Mouse (Mus musculus): Measurements from ENCODE around the gene Ift74. TPM values are rescaled to one million over a fixed set of nuclear protein-coding genes. Genes with fewer than 3 reads are reported as not detected.

Gene Ift74
- polyA plus RNA-seq, 1 experiment: 36.1 TPM

- no peak for TF ChIP-seq CTCF (IDR thresholded peaks at IDR 0.05; ENCODE audit: borderline replicate concordance, insufficient read depth, low read length)
- TF ChIP-seq POLR2A (IDR thresholded peaks at IDR 0.05; ENCODE audit: low read depth, low read length): no peak
Measured at GRCm38 (mm10) chr4:94691078-94691477, 76.8 kb downstream of the Ift74 start.

GRCm38 (mm10) chr4:94692175-94692574, 77.9 kb downstream of the Ift74 start:
- Histone ChIP-seq H3K4me1 (ENCODE audit: control insufficient read depth, insufficient read depth, low read length) (no peaks in the 10 kb centered on the region), H3K27ac (ENCODE audit: insufficient read depth, low read length) (no peak overlapping the region), H3K4me3 (ENCODE audit: insufficient read depth, low read length) (no peak overlapping the region)
- TF ChIP-seq POLR2A (IDR thresholded peaks at IDR 0.05; ENCODE audit: low read depth, low read length) (no peak), CTCF (IDR thresholded peaks at IDR 0.05; ENCODE audit: borderline replicate concordance, insufficient read depth, low read length) (no peak)

More at GRCm38 (mm10) chr4:94691078-94691477, 76.8 kb downstream of the Ift74 start:
- Histone ChIP-seq H3K4me3 (ENCODE audit: insufficient read depth, low read length) (no peak overlapping the region), H3K27ac (ENCODE audit: insufficient read depth, low read length) (no peak overlapping the region), H3K4me1 (ENCODE audit: control insufficient read depth, insufficient read depth, low read length) (no peaks in the 10 kb centered on the region)

GRCm38 (mm10) chr4:94696368-94696767, 82.1 kb downstream of the Ift74 start:
- Histone ChIP-seq H3K4me3 (ENCODE audit: insufficient read depth, low read length) (no peak overlapping the region), H3K27ac (ENCODE audit: insufficient read depth, low read length) (no peak overlapping the region), H3K4me1 (ENCODE audit: control insufficient read depth, insufficient read depth, low read length) (no peaks in the 10 kb centered on the region)
- TF ChIP-seq CTCF (IDR thresholded peaks at IDR 0.05; ENCODE audit: borderline replicate concordance, insufficient read depth, low read length) (no peak), POLR2A (IDR thresholded peaks at IDR 0.05; ENCODE audit: low read depth, low read length) (no peak)

GRCm38 (mm10) chr4:94711002-94711401, 96.7 kb downstream of the Ift74 start:
- no peak overlapping the region for H3K27ac ChIP-seq (ENCODE audit: insufficient read depth, low read length)
- H3K4me1 ChIP-seq (ENCODE audit: control insufficient read depth, insufficient read depth, low read length): no peaks in the 10 kb centered on the region
- no peak overlapping the region for H3K4me3 ChIP-seq (ENCODE audit: insufficient read depth, low read length)
- TF ChIP-seq CTCF (IDR thresholded peaks at IDR 0.05; ENCODE audit: borderline replicate concordance, insufficient read depth, low read length): no peak
- TF ChIP-seq POLR2A (IDR thresholded peaks at IDR 0.05; ENCODE audit: low read depth, low read length): no peak

- no peaks in the 10 kb centered on the region for H3K4me1 ChIP-seq (ENCODE audit: control insufficient read depth, insufficient read depth, low read length)
- H3K27ac ChIP-seq (ENCODE audit: insufficient read depth, low read length): no peak overlapping the region
- H3K4me3 ChIP-seq (ENCODE audit: insufficient read depth, low read length): no peak overlapping the region
- no peak for TF ChIP-seq CTCF (IDR thresholded peaks at IDR 0.05; ENCODE audit: borderline replicate concordance, insufficient read depth, low read length)
- TF ChIP-seq POLR2A (IDR thresholded peaks at IDR 0.05; ENCODE audit: low read depth, low read length): no peak
Measured at GRCm38 (mm10) chr4:94711426-94711825, 97.1 kb downstream of the Ift74 start.

GRCm38 (mm10) chr4:94713741-94714140, 99.5 kb downstream of the Ift74 start:
- Histone ChIP-seq H3K27ac (ENCODE audit: insufficient read depth, low read length) (no peak overlapping the region), H3K4me1 (ENCODE audit: control insufficient read depth, insufficient read depth, low read length) (no peaks in the 10 kb centered on the region), H3K4me3 (ENCODE audit: insufficient read depth, low read length) (no peak overlapping the region)
- TF ChIP-seq CTCF (IDR thresholded peaks at IDR 0.05; ENCODE audit: borderline replicate concordance, insufficient read depth, low read length): no peak
- TF ChIP-seq POLR2A (IDR thresholded peaks at IDR 0.05; ENCODE audit: low read depth, low read length): no peak

GRCm38 (mm10) chr4:94715166-94715565, 100.9 kb downstream of the Ift74 start:
- Histone ChIP-seq H3K4me3 (ENCODE audit: insufficient read depth, low read length) (no peak overlapping the region), H3K4me1 (ENCODE audit: control insufficient read depth, insufficient read depth, low read length) (no peaks in the 10 kb centered on the region), H3K27ac (ENCODE audit: insufficient read depth, low read length) (peak overlapping the region; percentile 31; the same call in 1 of the 2 replicates)
- TF ChIP-seq POLR2A (IDR thresholded peaks at IDR 0.05; ENCODE audit: low read depth, low read length) (no peak), CTCF (IDR thresholded peaks at IDR 0.05; ENCODE audit: borderline replicate concordance, insufficient read depth, low read length) (no peak)

GRCm38 (mm10) chr4:94725799-94726198, 111.5 kb downstream of the Ift74 start:
- no peak overlapping the region for H3K27ac ChIP-seq (ENCODE audit: insufficient read depth, low read length)
- H3K4me1 ChIP-seq (ENCODE audit: control insufficient read depth, insufficient read depth, low read length): no peaks in the 10 kb centered on the region
- TF ChIP-seq CTCF (IDR thresholded peaks at IDR 0.05; ENCODE audit: borderline replicate concordance, insufficient read depth, low read length): no peak
- no peak overlapping the region for H3K4me3 ChIP-seq (ENCODE audit: insufficient read depth, low read length)

GRCm38 (mm10) chr4:94732721-94733120, 118.4 kb downstream of the Ift74 start:
- TF ChIP-seq POLR2A (IDR thresholded peaks at IDR 0.05; ENCODE audit: low read depth, low read length) (no peak), CTCF (IDR thresholded peaks at IDR 0.05; ENCODE audit: borderline replicate concordance, insufficient read depth, low read length) (no peak)
- no peak overlapping the region for H3K27ac ChIP-seq (ENCODE audit: insufficient read depth, low read length)
- H3K4me3 ChIP-seq (ENCODE audit: insufficient read depth, low read length): no peak overlapping the region
- H3K4me1 ChIP-seq (ENCODE audit: control insufficient read depth, insufficient read depth, low read length): no peaks in the 10 kb centered on the region

- Histone ChIP-seq H3K27ac (ENCODE audit: insufficient read depth, low read length) (no peak overlapping the region), H3K4me3 (ENCODE audit: insufficient read depth, low read length) (no peak overlapping the region), H3K4me1 (ENCODE audit: control insufficient read depth, insufficient read depth, low read length) (no peaks in the 10 kb centered on the region)
- no peak for TF ChIP-seq POLR2A (IDR thresholded peaks at IDR 0.05; ENCODE audit: low read depth, low read length)
- no peak for TF ChIP-seq CTCF (IDR thresholded peaks at IDR 0.05; ENCODE audit: borderline replicate concordance, insufficient read depth, low read length)
Measured at GRCm38 (mm10) chr4:94737326-94738295, 123.3 kb downstream of the Ift74 start.
